Mouse (Mus musculus) T-cell, adult 66 days (primary cell): ENCODE measurements around the gene Flot2. TPM values are rescaled to one million over a fixed set of nuclear protein-coding genes. Genes with fewer than 3 reads are reported as not detected.

Source experiments
- total RNA-seq, 2 experiments: library from RNA; stranded (reverse); gene quantifications; 3 replicates in 1 of 2; 4 replicates in 1 of 2; pipeline ENCODE4 v1.2.4; 2023

Flot2 gene
- total RNA-seq: 10 to 100 TPM; 31.6 to 32.5 TPM

GRCm38 (mm10) chr11:78037831-78038752 is at the start of gene Flot2:
Gene Flot2 (plus strand): TSS chr11:78037931.

DNA sequence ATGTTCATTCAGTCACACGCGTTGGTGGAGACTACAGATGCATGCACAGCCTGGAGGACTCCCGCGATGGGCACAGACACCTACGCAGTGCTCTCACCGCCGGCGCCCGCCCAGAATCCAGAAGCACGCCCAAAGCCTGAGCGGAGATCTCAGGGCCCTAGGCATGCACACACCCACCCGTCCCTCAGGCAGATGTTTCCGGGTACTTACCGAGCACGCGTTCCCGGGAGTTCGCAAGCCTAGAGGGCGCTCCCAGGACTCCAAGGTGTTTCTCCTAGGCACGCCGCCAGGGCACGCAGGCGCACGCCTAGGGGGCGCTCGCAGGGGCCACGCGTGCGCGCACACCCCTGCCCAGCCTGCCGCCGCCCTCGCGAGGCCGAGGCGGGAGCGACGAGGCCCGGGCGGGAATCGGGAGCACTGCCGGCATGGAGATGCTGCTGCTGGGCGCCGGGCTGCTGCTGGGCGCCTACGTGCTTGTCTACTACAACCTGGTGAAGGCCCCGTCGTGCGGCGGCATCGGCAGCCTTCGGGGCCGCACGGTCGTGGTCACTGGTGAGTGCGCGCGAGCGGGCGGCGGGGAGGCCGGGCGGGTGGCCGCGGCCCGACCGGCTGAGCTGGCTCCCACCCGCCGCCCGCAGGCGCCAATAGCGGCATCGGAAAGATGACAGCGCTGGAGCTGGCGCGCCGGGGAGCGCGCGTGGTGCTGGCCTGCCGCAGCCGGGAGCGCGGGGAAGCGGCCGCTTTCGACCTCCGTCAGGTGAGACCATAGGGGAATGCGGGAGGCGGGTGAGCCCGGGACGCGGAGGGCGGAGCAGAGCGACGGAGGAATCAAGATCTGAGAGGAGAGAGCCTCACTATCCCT is 5.6 kb upstream of the Flot2 start, which contains the start of gene Dhrs13:
Gene Dhrs13 (plus strand): TSS at position 334 of the 862 bp plus-strand sequence.

GRCm38 (mm10) chr11:78079961-78080921 is 42.5 kb downstream of the Flot2 start, which contains the start of gene Eral1:
Gene Eral1 (minus strand): TSS chr11:78080383.

DNA sequence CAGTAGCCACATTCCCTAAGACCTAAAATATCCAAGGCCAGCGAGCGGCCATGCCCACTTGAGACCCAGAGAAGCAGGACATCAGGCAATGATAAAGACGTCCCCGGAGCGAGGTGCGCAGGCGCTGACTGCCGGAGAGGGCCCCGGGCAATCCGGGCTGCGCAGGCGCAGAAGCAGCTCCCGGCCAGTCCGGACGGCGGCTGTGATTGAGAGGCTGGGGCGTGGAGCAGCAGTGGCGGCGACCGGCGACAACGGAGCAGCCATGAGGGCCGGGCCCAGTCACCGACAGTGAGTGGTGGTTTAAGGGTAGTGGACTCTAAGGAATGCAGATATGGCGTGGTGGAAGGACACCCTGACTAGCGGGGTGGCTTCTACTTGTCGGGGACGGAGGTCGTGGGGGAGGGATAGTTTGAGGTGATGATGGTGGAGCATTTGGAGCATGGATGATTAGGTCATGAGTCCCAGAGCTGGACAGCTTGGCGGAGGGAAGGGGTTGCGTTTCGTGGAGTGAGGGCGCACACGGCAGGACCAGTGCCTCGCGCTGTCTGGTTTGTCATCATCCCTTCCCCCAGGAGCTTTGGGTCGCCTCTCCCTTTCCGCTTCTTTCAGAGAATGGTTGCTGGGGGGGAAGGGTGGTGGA is 56.9 kb downstream of the Flot2 start, which contains the start of gene Fam222b:
Gene Fam222b (plus strand): TSS at position 157 of the 640 bp plus-strand sequence.

Other genes starting within 250 kb of the Flot2 start
- gene Pipox, start 143.8 kb upstream of the Flot2 start, total RNA-seq: under 1 TPM in 1 of 2 experiments, not detected in 1; 0.35 TPM
- gene Sez6, start 107.1 kb upstream of the Flot2 start, total RNA-seq: not detected
- 100 to 1,000 TPM; 128 to 137 TPM for gene Phf12, start 55.2 kb upstream of the Flot2 start, total RNA-seq
- 1 to 10 TPM; 3.8 to 5.0 TPM for gene Dhrs13, start 5.7 kb upstream of the Flot2 start, total RNA-seq
- gene Eral1, start 42.5 kb downstream of the Flot2 start, total RNA-seq: 10 to 100 TPM; 27.6 to 32.2 TPM
- 10 to 100 TPM; 17.5 to 20.0 TPM for gene Fam222b, start 56.7 kb downstream of the Flot2 start, total RNA-seq
- 10 to 100 TPM; 29.3 to 32.7 TPM for gene Traf4, start 127.7 kb downstream of the Flot2 start, total RNA-seq
- 1 to 10 TPM; 6.8 to 10.0 TPM for gene Nek8, start 138.7 kb downstream of the Flot2 start, total RNA-seq
- 1 to 10 TPM; 6.0 to 7.5 TPM for gene Tlcd1, start 138.8 kb downstream of the Flot2 start, total RNA-seq
- gene Rpl23a, start 145.7 kb downstream of the Flot2 start, total RNA-seq: 1,000 to 10,000 TPM; 3,453 to 3,575 TPM
- 1 to 10 TPM in 1 of 2 experiments, not detected in 1; 1.1 TPM for gene Rab34, start 150.5 kb downstream of the Flot2 start, total RNA-seq
- not detected for gene Proca1, start 155.5 kb downstream of the Flot2 start, total RNA-seq
- gene Sdf2, start 207.8 kb downstream of the Flot2 start, total RNA-seq: 10 to 100 TPM; 40.4 to 52.1 TPM
- gene Supt6, start 208.1 kb downstream of the Flot2 start, total RNA-seq: 10 to 100 TPM; 75.3 to 76.2 TPM
- gene 2610507B11Rik, start 223.8 kb downstream of the Flot2 start, total RNA-seq: 100 to 1,000 TPM; 115 to 134 TPM